ENCODE assay signal across 11 mouse cellular contexts in genomic region chr10:87494176-87494575, GRCm38 (mm10). TPM values are rescaled to one million over a fixed set of nuclear protein-coding genes. Genes with fewer than 3 reads are reported as not detected.
DNase-seq lines count a peak whose midpoint lies in the region; ATAC-seq and TF ChIP-seq lines count a peak whose summit lies in the region.
"Had no signal": no experiment of that assay in that cellular context is flagged by ENCODE, and none has a peak within 500 bp of the region (broad histone marks: within the 10 kb centered on the region; RNA-seq: fewer than 3 reads in every experiment).

No protein-coding gene starts in this region.

- no peak for DNase-seq in lung, embryonic 14.5 days
- DNase-seq in lung, postnatal 36 days: no peak
- DNase-seq in liver, embryonic 13.5 days: no peak
- no peak for DNase-seq in T-cell, adult 2 months (ENCODE audit: low spot score)
- DNase-seq in c-Kit-positive CD71-positive TER-119-positive erythroid progenitor cells, embryonic 14.5 days (ENCODE audit: low spot score): no peak

- H3K4me2 ChIP-seq in lung, embryonic 14.5 days: peak overlapping the region; percentile 97
- H3K4me2 ChIP-seq in forebrain, embryonic 15.5 days (replicated peaks): peak overlapping the region; percentile 89
- peak overlapping the region; percentile 19; the same call in 1 of the 2 replicates for H3K4me2 ChIP-seq in liver, embryonic 13.5 days
- peak overlapping the region; percentile 98 for H3K4me2 ChIP-seq in stomach, embryonic 16.5 days (ENCODE audit: low read depth, low read length)

- H3K27me3 ChIP-seq in lung, embryonic 14.5 days (ENCODE audit: insufficient read depth, low read length): peaks cover 86% of the 10 kb centered on the region
- H3K27me3 ChIP-seq in forebrain, embryonic 15.5 days: peaks cover 6% of the 10 kb centered on the region; the same call in 1 of the 2 replicates
- peaks cover 79% of the 10 kb centered on the region for H3K27me3 ChIP-seq in liver, embryonic 13.5 days
- H3K27me3 ChIP-seq in stomach, embryonic 16.5 days (ENCODE audit: control insufficient read depth, insufficient read depth, low read length): peaks cover 87% of the 10 kb centered on the region

- no peak overlapping the region for H3K27ac ChIP-seq in lung, embryonic 14.5 days (ENCODE audit: low read depth)
- peak overlapping the region; percentile 91 for H3K27ac ChIP-seq in forebrain, embryonic 15.5 days (replicated peaks)
- no peak overlapping the region for H3K27ac ChIP-seq in liver, embryonic 13.5 days
- H3K27ac ChIP-seq in stomach, embryonic 16.5 days (ENCODE audit: low read length): no peak overlapping the region
- H3K27ac ChIP-seq: liver, embryonic 14.5 days had no signal

- peak overlapping the region; percentile 54 for H3K4me3 ChIP-seq in lung, embryonic 14.5 days (ENCODE audit: low read depth, low read length)
- H3K4me3 ChIP-seq in forebrain, embryonic 15.5 days: peak overlapping the region; percentile 80
- no peak overlapping the region for H3K4me3 ChIP-seq in liver, embryonic 13.5 days (replicated peaks)
- peak overlapping the region; percentile 60 for H3K4me3 ChIP-seq in stomach, embryonic 16.5 days (replicated peaks; ENCODE audit: low read length)

- H3K36me3 ChIP-seq in lung, embryonic 14.5 days (ENCODE audit: insufficient read depth): no peaks in the 10 kb centered on the region
- no peaks in the 10 kb centered on the region for H3K36me3 ChIP-seq in forebrain, embryonic 15.5 days
- no peaks in the 10 kb centered on the region for H3K36me3 ChIP-seq in liver, embryonic 13.5 days
- H3K36me3 ChIP-seq in stomach, embryonic 16.5 days (ENCODE audit: control insufficient read depth, insufficient read depth, low read length): no peaks in the 10 kb centered on the region; the same call in 1 of the 2 replicates

- no peak overlapping the region for H3K9ac ChIP-seq in lung, embryonic 14.5 days
- H3K9ac ChIP-seq in forebrain, embryonic 15.5 days (replicated peaks): peak overlapping the region; percentile 76; the same call in 1 of the 2 replicates
- no peak overlapping the region for H3K9ac ChIP-seq in liver, embryonic 13.5 days
- no peak overlapping the region for H3K9ac ChIP-seq in stomach, embryonic 16.5 days (ENCODE audit: low read length)
- H3K9ac ChIP-seq: liver, embryonic 14.5 days had no signal

- no peak for TF ChIP-seq CTCF in lung, embryonic 14.5 days (IDR thresholded peaks at IDR 0.05; ENCODE audit: low read depth)

- H3K9me3 ChIP-seq in lung, embryonic 14.5 days (ENCODE audit: low read depth, low read length): peaks cover 3% of the 10 kb centered on the region; the same call in 1 of the 2 replicates
- H3K9me3 ChIP-seq in forebrain, embryonic 15.5 days: no peaks in the 10 kb centered on the region
- no peaks in the 10 kb centered on the region for H3K9me3 ChIP-seq in liver, embryonic 13.5 days (replicated peaks)
- peaks cover 7% of the 10 kb centered on the region; the same call in 1 of the 2 replicates for H3K9me3 ChIP-seq in stomach, embryonic 16.5 days (replicated peaks; ENCODE audit: control insufficient read depth, low read length)

- WGBS in lung, embryonic 14.5 days: 2% methylated on average over 4 of the region's 4 CpGs
- under 1% methylated on average over 4 of the region's 4 CpGs for WGBS in forebrain, embryonic 15.5 days
- 1% methylated on average over 4 of the region's 4 CpGs for WGBS in liver, embryonic 13.5 days (ENCODE audit: insufficient replicate concordance)
- 3% methylated on average over 4 of the region's 4 CpGs for WGBS in stomach, embryonic 16.5 days

- no peak for ATAC-seq in lung, embryonic 14.5 days (ENCODE audit: insufficient read depth)
- ATAC-seq in forebrain, embryonic 15.5 days (replicated peaks): 0 out of 2 replicates have a peak, but pooled peaks have one; percentile 9
- ATAC-seq in liver, embryonic 13.5 days (ENCODE audit: low read depth): no peak
- ATAC-seq in stomach, embryonic 16.5 days (ENCODE audit: insufficient read depth, low FRiP score): no peak
- no peak for ATAC-seq in erythroblast, adult 5-6 weeks (replicated peaks; ENCODE audit: low FRiP score, poor library complexity, severe bottlenecking)
- ATAC-seq: Patski had no signal

- H3K4me1 ChIP-seq in lung, embryonic 14.5 days (ENCODE audit: insufficient read depth): no peaks in the 10 kb centered on the region
- H3K4me1 ChIP-seq in forebrain, embryonic 15.5 days: peaks cover 44% of the 10 kb centered on the region
- 0 out of 2 replicates have a peak, but pooled peaks cover 4% of the 10 kb centered on the region for H3K4me1 ChIP-seq in liver, embryonic 13.5 days (replicated peaks)
- H3K4me1 ChIP-seq in stomach, embryonic 16.5 days (ENCODE audit: control insufficient read depth, insufficient read depth, low read length): peaks cover 7% of the 10 kb centered on the region; the same call in 1 of the 2 replicates

RNA-seq across cellular contexts. Expression of gene Ascl1, which starts 0.7 kb away (rescaled TPM):
- 3.3 and 4.1 TPM in 2 replicates for polyA plus RNA-seq in lung, embryonic 14.5 days (2014; fragmentation: Nextera tagmentation; extraction: Ambion mirVana)
- polyA plus RNA-seq in forebrain, embryonic 15.5 days (2015; fragmentation: Nextera tagmentation; extraction: Ambion mirVana): 24.2 and 25.8 TPM in 2 replicates
- polyA plus RNA-seq in liver, embryonic 13.5 days (2015; fragmentation: Nextera tagmentation; extraction: Ambion mirVana): 0.07 TPM in 1 of 2 replicates, not detected in the other
- 2.9 and 3.5 TPM in 2 replicates for polyA plus RNA-seq in stomach, embryonic 16.5 days (2015; fragmentation: Nextera tagmentation; extraction: Ambion mirVana)
- not detected in 2 replicates for total RNA-seq in erythroblast, adult 5-6 weeks (2015; ENCODE audit: low replicate concordance)
- total RNA-seq in erythroblast, adult 5-6 weeks (2017; ENCODE audit: low replicate concordance): not detected in 2 replicates
- total RNA-seq: granulocyte monocyte progenitor cell, adult 5-6 weeks had no signal
- polyA plus RNA-seq: Patski had no signal

RNA-seq across cellular contexts. Expression of gene Pah, which starts 27.4 kb away (rescaled TPM):
- polyA plus RNA-seq in lung, embryonic 14.5 days (2014; fragmentation: Nextera tagmentation; extraction: Ambion mirVana): not detected in 2 replicates
- polyA plus RNA-seq in forebrain, embryonic 15.5 days (2015; fragmentation: Nextera tagmentation; extraction: Ambion mirVana): not detected in 2 replicates
- 28.5 and 36.6 TPM in 2 replicates for polyA plus RNA-seq in liver, embryonic 13.5 days (2015; fragmentation: Nextera tagmentation; extraction: Ambion mirVana)
- 2.8 and 4.3 TPM in 2 replicates for polyA plus RNA-seq in stomach, embryonic 16.5 days (2015; fragmentation: Nextera tagmentation; extraction: Ambion mirVana)
- total RNA-seq in erythroblast, adult 5-6 weeks (2015; ENCODE audit: low replicate concordance): not detected in 2 replicates
- not detected in 2 replicates for total RNA-seq in erythroblast, adult 5-6 weeks (2017; ENCODE audit: low replicate concordance)
- total RNA-seq: granulocyte monocyte progenitor cell, adult 5-6 weeks had no signal
- polyA plus RNA-seq: Patski had no signal

Comparison
In these comparisons a context has a peak if more than half of its experiments do, and no peak if none do; other contexts are left out.
1. H3K4me2 ChIP-seq: peak in every context shown above with its lines; median percentile 98 in stomach, embryonic 16.5 days; 97 in lung, embryonic 14.5 days; 89 in forebrain, embryonic 15.5 days; 19 in liver, embryonic 13.5 days.